Mouse (Mus musculus) cerebellum, postnatal 10 days (tissue): Measurements from ENCODE around the gene Olfr323.

ENCODE experiments used
- DNase-seq, 2 experiments: peaks; one replicate each; pipeline ENCODE4 v3.0.0; 2021; ENCODE audit warnings: mixed read lengths in 2 of 2

The Olfr323 gene

GRCm38 (mm10) chr11:58602800-58603560 lies 27.3 kb downstream of the Olfr323 start:
- DNase-seq, result no peak

- no peak for DNase-seq
Observed at GRCm38 (mm10) chr11:58602062-58602461, 28.2 kb downstream of the Olfr323 start.

- DNase-seq, result no peak
Observed at GRCm38 (mm10) chr11:58597837-58598236, 32.5 kb downstream of the Olfr323 start.

- DNase-seq, result no peak
Observed at GRCm38 (mm10) chr11:58594814-58595213, 35.5 kb downstream of the Olfr323 start, which contains the start of gene Olfr324. Olfr324 (plus strand) TSS chr11:58595114.

GRCm38 (mm10) chr11:58588620-58589250 lies 41.6 kb downstream of the Olfr323 start:
- no peak for DNase-seq

GRCm38 (mm10) chr11:58587898-58588348 lies 42.4 kb downstream of the Olfr323 start:
- DNase-seq, result peak; percentile 73 to 78

GRCm38 (mm10) chr11:58578636-58579035 lies 51.7 kb downstream of the Olfr323 start:
- DNase-seq, result peak; percentile 20 to 66

- no peak for DNase-seq
Observed at GRCm38 (mm10) chr11:58577430-58577829, 52.9 kb downstream of the Olfr323 start, which contains the start of gene Olfr325. Olfr325 (plus strand) TSS chr11:58577730.
